Mouse (Mus musculus): ENCODE data around the gene Pdzrn4.

DNA sequence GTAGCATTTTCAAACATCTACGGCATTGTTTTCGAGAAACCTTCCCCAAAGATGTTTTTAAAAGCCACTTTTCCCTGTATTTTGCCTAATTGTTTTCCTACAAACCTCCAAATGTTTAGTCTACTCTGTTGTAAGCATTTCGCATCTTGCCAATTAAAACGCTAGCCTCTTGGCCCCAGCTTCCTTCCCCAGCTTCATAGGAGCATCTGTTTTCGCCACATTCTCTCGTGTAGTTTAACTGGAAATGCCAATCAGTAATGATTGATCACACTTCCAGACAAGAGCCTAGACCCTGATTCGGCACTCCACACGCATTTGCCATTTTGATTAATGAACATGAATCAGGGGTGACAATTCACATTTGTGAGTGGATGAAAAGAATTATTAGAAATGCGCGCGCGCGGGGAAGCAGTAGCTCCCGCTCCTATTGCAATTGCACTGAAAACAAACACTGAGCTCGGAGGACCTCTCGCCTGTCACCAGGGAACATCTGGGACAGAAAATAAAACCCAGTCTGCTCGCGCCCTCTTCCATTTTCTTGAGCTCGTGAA, 45.0 kb downstream of the Pdzrn4 start:
- TF ChIP-seq GATA1 (IDR thresholded peaks at IDR 0.05; ENCODE audit: low read length) (no peak), TAL1 (IDR thresholded peaks at IDR 0.05; ENCODE audit: low read length) (no peak)

All from erythroblast, embryonic 14.5 days (primary cell).